Mouse (Mus musculus) T-helper 2 cell (primary cell): ENCODE measurements around the gene Tgm5.
"Not testable (repeated sequence)": the region's sequence is repeated elsewhere in the genome, so short reads cannot be mapped to it uniquely, and the experiment has no call there.

Experiments
- in situ Hi-C: fragments of 300-600 bp; cut with MboI, MseI; formaldehyde crosslinking; loops from one replicate; pipeline ENCODE4 v1.15.1; 2025; ENCODE audit warnings: high pct_unique_total_duplicates

Tgm5 gene

DNA sequence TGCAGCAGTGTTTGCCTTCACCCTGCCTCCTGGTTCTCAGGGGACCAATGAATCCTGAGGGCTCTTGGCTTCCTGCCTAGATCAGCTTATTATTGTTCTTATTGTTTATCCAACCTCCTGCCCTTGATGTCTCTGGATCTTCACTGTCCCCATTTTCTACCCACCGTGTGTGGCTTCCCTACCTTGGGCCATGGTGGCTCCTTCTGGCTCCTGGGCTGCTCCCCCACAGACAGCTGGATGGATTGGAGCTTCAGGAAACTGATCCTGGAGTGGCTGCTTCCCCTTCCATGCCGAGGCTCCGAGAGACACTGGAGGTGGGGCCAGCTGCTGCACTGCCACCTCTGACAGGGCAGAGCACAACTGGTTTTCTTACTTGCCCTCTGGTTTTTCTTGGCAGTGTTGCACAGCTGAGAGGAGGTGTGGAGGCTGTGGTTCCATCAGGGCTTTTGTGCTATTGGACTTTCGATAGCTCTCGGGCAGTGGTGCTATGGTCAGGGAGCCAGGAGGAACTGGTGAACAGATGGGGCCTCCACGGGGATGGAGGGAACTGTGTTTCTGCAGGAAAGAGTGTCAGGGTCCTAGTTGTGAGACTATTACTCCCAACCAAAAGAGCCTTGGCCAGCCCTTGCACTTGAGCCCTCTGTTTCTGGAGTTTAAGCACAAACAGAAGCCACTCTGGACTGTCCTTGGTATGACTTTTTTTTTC lies at the start of gene Tgm5:
Tgm5 (minus strand) TSS at position 362 of the 706 bp plus-strand sequence.
- in situ Hi-C loops = no loop called here

GRCm38 (mm10) chr2:121132822-121133221 lies 47.2 kb upstream of the Tgm5 start:
- in situ Hi-C loops = no loop called here

GRCm38 (mm10) chr2:121128865-121129620 lies 43.4 kb upstream of the Tgm5 start:
- in situ Hi-C loops = no loop called here

DNA sequence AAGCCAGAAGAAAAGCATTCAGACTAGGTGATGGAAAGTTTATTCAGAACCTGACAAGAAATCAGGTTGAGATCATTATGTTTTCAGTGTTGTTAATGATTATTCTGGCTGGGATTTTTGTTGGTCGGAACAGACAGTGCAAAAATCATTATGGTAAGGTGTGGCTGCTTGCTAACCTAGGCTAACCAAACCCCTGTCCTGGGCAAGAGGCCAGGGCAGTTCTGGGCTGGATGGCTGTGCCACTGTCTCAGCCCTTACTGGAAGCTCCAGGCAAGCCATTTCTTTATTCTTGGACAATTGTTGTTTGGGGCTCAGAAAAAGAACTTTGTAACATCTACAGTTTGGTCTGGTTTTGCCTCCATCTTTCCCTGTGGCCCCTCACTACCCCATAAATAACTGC lies 41.9 kb upstream of the Tgm5 start:
- in situ Hi-C loops = no loop called here

- in situ Hi-C loops = not testable (repeated sequence)
Measured at GRCm38 (mm10) chr2:121126302-121126701, 40.7 kb upstream of the Tgm5 start.

DNA sequence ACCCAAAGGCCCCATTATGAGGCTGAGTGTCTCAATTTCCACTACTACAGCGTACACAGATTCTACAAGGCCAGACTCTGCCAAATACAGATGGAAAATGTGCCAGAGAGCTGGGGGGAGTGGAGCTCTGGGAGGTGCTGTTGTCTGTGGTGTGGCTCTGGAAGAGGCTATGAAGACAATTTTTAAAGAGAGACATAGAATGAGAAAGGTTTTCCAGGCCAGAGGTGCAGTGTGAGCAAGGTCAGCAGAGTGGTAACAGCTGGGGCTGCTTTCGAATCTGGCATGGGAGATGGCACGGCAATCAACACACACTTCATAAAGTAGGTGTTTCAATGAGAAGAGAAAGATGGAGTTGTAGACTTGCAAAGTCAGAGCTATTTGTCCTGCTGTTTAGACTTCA lies 33.6 kb upstream of the Tgm5 start:
- in situ Hi-C loops = no loop called here

- in situ Hi-C loops = no loop called here
Measured at GRCm38 (mm10) chr2:121115418-121115817, 29.8 kb upstream of the Tgm5 start.

DNA sequence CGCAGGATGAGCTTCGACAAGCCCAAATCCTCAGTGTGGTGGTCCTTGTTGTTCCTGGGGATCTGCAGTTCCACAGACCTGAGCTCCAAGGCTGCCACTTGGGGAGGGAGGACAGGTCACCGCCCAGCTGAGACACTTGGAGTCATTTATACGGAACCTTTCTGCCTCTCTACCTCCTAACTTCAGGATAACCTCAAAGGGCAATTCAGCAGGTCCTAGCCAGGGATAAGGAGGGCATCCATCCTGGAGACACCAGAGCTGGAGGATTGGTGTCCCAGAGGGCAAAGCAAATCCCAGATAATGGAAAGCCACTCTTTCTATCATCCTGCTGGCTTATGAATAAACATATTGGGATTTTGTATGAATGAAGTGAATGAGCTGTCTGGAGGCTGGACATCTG lies 24.1 kb upstream of the Tgm5 start, which contains the start of gene Tgm7:
Tgm7 (minus strand) TSS at position 101 of the 400 bp plus-strand sequence.
- in situ Hi-C loops = no loop called here

- in situ Hi-C loops = no loop called here
Measured at GRCm38 (mm10) chr2:121105940-121106339, 20.3 kb upstream of the Tgm5 start.

DNA sequence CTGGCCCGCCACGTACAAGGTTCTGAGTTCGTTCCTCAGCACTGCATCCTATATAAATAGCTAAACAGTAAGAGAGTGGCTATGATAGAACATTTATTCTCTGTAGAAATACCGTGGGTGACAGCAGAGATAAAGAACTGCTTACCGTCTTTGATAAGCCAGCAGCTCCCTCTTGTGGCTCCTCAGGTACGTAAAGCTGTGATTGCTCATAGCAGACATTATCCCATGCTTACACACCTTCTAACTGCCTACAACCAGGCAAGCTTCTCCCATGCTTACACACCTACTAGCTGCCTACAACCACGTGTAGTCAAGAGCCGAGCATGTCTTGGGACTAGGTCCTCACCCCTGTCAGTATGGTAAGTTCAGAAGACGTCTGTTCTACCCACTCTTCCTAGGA lies 16.4 kb upstream of the Tgm5 start:
- in situ Hi-C loops = loop anchor here (5.0 kb wide), 1 partner anchor 405 kb away; no protein-coding TSS in a partner anchor

GRCm38 (mm10) chr2:121089751-121090150 lies 4.1 kb upstream of the Tgm5 start:
- in situ Hi-C loops = loop anchor here (5.0 kb wide), 1 partner anchor 42 kb away; no protein-coding TSS in a partner anchor

DNA sequence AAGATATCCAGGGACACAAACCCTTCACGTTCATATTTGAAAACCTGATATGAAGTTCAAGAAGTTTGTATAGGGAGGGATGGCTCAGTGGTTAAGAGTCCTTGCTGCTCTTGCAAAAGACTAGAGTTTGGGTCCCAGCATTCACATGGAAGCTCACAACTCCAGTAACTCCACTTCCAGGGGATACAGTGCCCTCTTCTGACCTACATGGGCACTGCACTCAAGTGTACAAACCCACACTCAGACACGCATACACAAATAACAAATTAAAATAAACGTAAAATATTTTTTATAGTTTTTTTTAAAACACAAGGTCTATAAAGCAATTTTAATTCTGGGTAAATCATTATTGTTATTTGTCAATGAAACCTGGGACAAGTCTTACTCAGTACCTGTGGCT lies 2.9 kb upstream of the Tgm5 start:
- in situ Hi-C loops = no loop called here

GRCm38 (mm10) chr2:121082626-121083025 lies 3.0 kb downstream of the Tgm5 start:
- in situ Hi-C loops = no loop called here

DNA sequence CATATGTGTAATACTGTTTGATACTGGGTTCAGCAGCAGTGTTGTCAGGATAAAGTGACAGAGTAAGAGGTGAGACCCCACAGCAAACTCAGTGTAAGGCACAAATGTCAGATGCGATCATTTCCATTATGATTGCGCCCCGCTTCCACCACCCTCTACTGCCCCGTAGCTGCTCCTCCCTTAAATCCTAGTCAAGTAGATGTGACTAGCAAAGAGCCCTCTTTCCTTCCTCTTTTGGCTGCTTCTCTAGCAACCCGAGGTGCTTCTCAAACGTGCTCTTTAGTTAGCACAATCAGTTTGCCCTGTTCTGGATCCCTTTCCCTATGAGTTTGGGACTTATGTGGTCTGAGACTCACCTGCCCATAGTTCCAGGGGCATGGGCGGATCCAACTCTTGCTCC lies 10.9 kb downstream of the Tgm5 start:
- in situ Hi-C loops = no loop called here

GRCm38 (mm10) chr2:121071871-121072270 lies 13.8 kb downstream of the Tgm5 start:
- in situ Hi-C loops = no loop called here

GRCm38 (mm10) chr2:121069506-121069905 lies 16.1 kb downstream of the Tgm5 start:
- in situ Hi-C loops = no loop called here

- in situ Hi-C loops = no loop called here
Measured at GRCm38 (mm10) chr2:121067116-121067515, 18.5 kb downstream of the Tgm5 start.

- in situ Hi-C loops = no loop called here
Measured at GRCm38 (mm10) chr2:121061315-121061714, 24.3 kb downstream of the Tgm5 start.

- in situ Hi-C loops = loop anchor here (10.0 kb wide), 1 partner anchor 687 kb away; no protein-coding TSS in a partner anchor
Measured at GRCm38 (mm10) chr2:121057997-121058396, 27.6 kb downstream of the Tgm5 start.

GRCm38 (mm10) chr2:121055915-121056314 lies 29.7 kb downstream of the Tgm5 start:
- in situ Hi-C loops = loop anchor here (10.0 kb wide), 1 partner anchor 689 kb away; no protein-coding TSS in a partner anchor

GRCm38 (mm10) chr2:121054060-121054459 lies 31.6 kb downstream of the Tgm5 start:
- in situ Hi-C loops = loop anchor here (10.0 kb wide), 1 partner anchor 691 kb away; no protein-coding TSS in a partner anchor

DNA sequence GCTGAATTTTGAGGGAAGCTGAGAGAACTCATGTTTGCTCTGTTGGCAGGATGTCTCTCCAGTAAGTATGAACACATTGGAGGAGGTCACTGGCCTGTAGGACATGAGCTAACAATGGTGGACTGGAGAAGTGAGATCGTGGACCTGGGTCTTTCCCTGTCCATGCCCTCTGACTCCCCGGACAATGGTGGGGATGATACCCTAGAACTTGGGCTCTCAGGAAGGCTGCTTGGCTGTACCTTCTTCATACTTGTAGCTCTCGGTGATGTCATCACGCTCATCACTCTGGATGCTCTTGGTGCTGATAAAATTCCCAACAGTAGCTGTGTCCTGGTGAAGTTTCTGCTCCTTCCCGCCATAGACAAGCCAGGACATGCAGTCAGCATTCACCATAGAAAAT lies 33.5 kb downstream of the Tgm5 start:
- in situ Hi-C loops = loop anchor here (10.0 kb wide), 1 partner anchor 693 kb away; no protein-coding TSS in a partner anchor
